Mouse (Mus musculus) thymus, adult 18-20 months (tissue): Measurements from ENCODE around the gene Ptpro.

Experiments
- DNase-seq, 2 experiments: peaks; one replicate each; pipeline ENCODE4 v3.0.0; 2022; ENCODE audit warnings: mixed read lengths in 2 of 2

Ptpro gene

GRCm38 (mm10) chr6:137504052-137504451 is 251.9 kb downstream of the Ptpro start:
- no peak for DNase-seq

- DNase-seq: no peak
These were observed 253.6 kb downstream of the Ptpro start for GRCm38 (mm10) chr6:137505555-137506227.

DNA sequence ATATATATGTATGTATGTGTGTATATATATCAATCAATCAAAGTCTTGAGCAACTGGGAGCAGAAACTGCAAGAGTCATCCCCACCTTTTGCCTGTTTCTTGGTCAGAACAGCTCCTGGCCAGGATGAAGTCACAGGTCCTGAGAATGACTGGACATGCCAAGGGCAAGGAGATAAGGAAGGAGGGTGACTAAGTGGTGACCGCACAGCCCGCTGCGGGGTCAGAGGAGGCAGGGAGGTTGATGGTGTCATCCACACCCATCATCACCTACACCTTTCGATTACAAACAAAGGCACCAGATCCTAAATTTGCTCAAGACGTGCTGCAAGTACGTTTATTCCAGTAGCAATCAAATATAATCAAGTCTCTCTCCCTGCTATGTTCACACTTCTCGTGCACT is 254.4 kb downstream of the Ptpro start:
- no peak for DNase-seq

DNA sequence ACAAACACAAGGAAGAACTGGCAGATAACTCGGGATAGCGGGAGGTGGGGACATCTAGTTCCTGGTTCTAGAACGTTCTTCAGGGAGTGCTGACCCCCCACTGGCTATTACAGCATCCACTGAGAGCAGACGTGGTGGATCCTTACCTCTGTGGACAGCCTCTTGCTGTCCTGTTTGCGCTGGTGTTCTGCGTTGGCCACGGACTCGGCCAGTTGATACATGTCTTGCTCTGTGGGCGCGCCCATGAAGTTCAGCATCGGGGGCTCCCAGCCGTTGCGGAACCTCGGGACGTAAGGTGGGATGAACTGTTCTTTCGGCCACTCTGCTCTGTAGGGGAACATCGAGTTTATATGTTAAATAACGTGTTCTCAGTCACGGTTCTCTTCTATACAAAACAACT is 256.8 kb downstream of the Ptpro start:
- DNase-seq: no peak

GRCm38 (mm10) chr6:137509341-137510045 is 257.4 kb downstream of the Ptpro start:
- no peak for DNase-seq

DNA sequence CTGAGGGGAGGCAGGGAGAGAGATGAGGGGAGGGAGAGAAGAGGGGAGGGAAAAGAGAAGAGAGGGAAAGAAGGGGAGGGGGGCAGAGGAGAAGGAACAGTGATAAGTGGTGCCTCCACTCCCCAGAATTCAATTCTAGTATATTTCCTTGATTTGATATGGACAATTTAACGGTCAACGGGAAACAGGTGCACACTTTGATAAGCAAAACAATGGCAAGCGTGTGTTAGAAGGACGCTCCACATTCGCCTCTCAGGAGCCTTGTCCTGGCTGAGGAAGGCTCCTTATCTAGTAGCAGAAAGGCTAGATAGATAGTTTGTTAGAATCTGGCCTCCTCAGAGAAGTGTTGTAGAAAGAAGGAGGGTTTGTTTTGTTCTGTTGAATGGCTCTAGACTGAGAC is 260.6 kb downstream of the Ptpro start:
- DNase-seq: no peak
